Comparison of ENCODE assay signal across 12 mouse cellular contexts in genomic region chr7:127217901-127218642, GRCm38 (mm10). TPM values are rescaled to one million over a fixed set of nuclear protein-coding genes. Genes with fewer than 3 reads are reported as not detected.
DNase-seq lines count a peak whose midpoint lies in the region; ATAC-seq and TF ChIP-seq lines count a peak whose summit lies in the region.
"Had no signal": no experiment of that assay in that cellular context is flagged by ENCODE, and none has a peak within 500 bp of the region (broad histone marks: within the 10 kb centered on the region; RNA-seq: fewer than 3 reads in every experiment).

No protein-coding gene starts in this region.

- no peaks in the 10 kb centered on the region for H3K27me3 ChIP-seq in heart, embryonic 11.5 days (ENCODE audit: control insufficient read depth, insufficient read depth, low read length)
- H3K27me3 ChIP-seq in E14TG2a.4 (ENCODE audit: insufficient read depth, low read length), result no peaks in the 10 kb centered on the region
- no peaks in the 10 kb centered on the region for H3K27me3 ChIP-seq in liver, embryonic 12.5 days (replicated peaks)
- H3K27me3 ChIP-seq: stomach, embryonic 15.5 days had no signal

- peak overlapping the region; percentile 40 for H3K4me2 ChIP-seq in heart, embryonic 11.5 days
- peak overlapping the region; percentile 51 for H3K4me2 ChIP-seq in liver, embryonic 12.5 days
- H3K4me2 ChIP-seq: lung, embryonic 14.5 days; stomach, embryonic 15.5 days had no signal

- H3K4me3 ChIP-seq in heart, embryonic 11.5 days (ENCODE audit: low read depth, low read length), result no peak overlapping the region
- H3K4me3 ChIP-seq in E14TG2a.4 (replicated peaks; ENCODE audit: low read length), result peak overlapping the region; percentile 79
- peak overlapping the region; percentile 23 for H3K4me3 ChIP-seq in liver, embryonic 12.5 days
- H3K4me3 ChIP-seq: stomach, embryonic 15.5 days had no signal

- no peak; the same call in 1 of the 2 replicates for ATAC-seq in heart, embryonic 11.5 days (replicated peaks; ENCODE audit: insufficient number of reproducible peaks, low FRiP score, low TSS enrichment)
- peak; percentile 11; the same call in 1 of the 2 replicates for ATAC-seq in liver, embryonic 12.5 days
- ATAC-seq: forebrain, postnatal 0 days; hindbrain, postnatal 0 days had no signal

- H3K9ac ChIP-seq in heart, embryonic 11.5 days (ENCODE audit: low read depth, low read length), result peak overlapping the region; percentile 54
- peak overlapping the region; percentile 49 for H3K9ac ChIP-seq in liver, embryonic 12.5 days
- H3K9ac ChIP-seq: forebrain, postnatal 0 days; lung, embryonic 14.5 days; stomach, embryonic 15.5 days had no signal

- 51% methylated on average over 10 of the region's 10 CpGs for WGBS in heart, embryonic 11.5 days (ENCODE audit: insufficient replicate concordance)
- 37% methylated on average over 10 of the region's 10 CpGs for WGBS in liver, embryonic 12.5 days (ENCODE audit: insufficient replicate concordance)

- H3K36me3 ChIP-seq in heart, embryonic 11.5 days (ENCODE audit: control insufficient read depth, insufficient read depth, low read length), result no peaks in the 10 kb centered on the region
- peaks cover 47% of the 10 kb centered on the region for H3K36me3 ChIP-seq in E14TG2a.4 (ENCODE audit: insufficient read depth, low read length)
- H3K36me3 ChIP-seq in liver, embryonic 12.5 days, result no peaks in the 10 kb centered on the region
- H3K36me3 ChIP-seq: stomach, embryonic 15.5 days had no signal

- DNase-seq in heart, postnatal 14 days, result no peak
- DNase-seq in spleen, postnatal 10 days (ENCODE audit: low spot score in 2 of 2), result peak; percentile 58 to 65
- DNase-seq in testis, postnatal 10 days (ENCODE audit: low spot score), result no peak
- DNase-seq in urinary bladder, adult 2 months (ENCODE audit: low spot score), result no peak
- no peak for DNase-seq in cerebellum, postnatal 36 days
- DNase-seq: forebrain, postnatal 0 days; lung, embryonic 14.5 days had no signal

- H3K9me3 ChIP-seq in heart, embryonic 11.5 days (replicated peaks; ENCODE audit: control insufficient read depth, low read length), result no peaks in the 10 kb centered on the region
- H3K9me3 ChIP-seq in E14TG2a.4 (ENCODE audit: low read length), result 0 out of 2 replicates have a peak, but pooled peaks cover 5% of the 10 kb centered on the region
- H3K9me3 ChIP-seq in liver, embryonic 12.5 days (replicated peaks), result no peaks in the 10 kb centered on the region
- H3K9me3 ChIP-seq: stomach, embryonic 15.5 days had no signal

- H3K4me1 ChIP-seq in heart, embryonic 11.5 days (ENCODE audit: control insufficient read depth, insufficient read depth, low read length), result peaks cover 18% of the 10 kb centered on the region
- peaks cover 95% of the 10 kb centered on the region for H3K4me1 ChIP-seq in E14TG2a.4 (replicated peaks; ENCODE audit: low read depth, low read length)
- peaks cover 63% of the 10 kb centered on the region for H3K4me1 ChIP-seq in liver, embryonic 12.5 days

- peak overlapping the region; percentile 71 for H3K27ac ChIP-seq in heart, embryonic 11.5 days (ENCODE audit: low read depth, low read length)
- H3K27ac ChIP-seq in liver, embryonic 12.5 days, result peak overlapping the region; percentile 90
- H3K27ac ChIP-seq: hindbrain, postnatal 0 days; stomach, embryonic 15.5 days had no signal

- TF ChIP-seq CTCF in E14TG2a.4 (conservative IDR thresholded peaks at IDR 0.05; ENCODE audit: low read length), result no peak

- intact Hi-C loops in heart, postnatal 14 days (cut with DNase I), result no loop called here

RNA-seq across cellular contexts. Expression of gene Mylpf, which starts 9.4 kb away (rescaled TPM):
- 27.8 and 37.5 TPM in 2 replicates for polyA plus RNA-seq in heart, embryonic 11.5 days (2014; fragmentation: Nextera tagmentation; extraction: Ambion mirVana)
- 1 to 10 TPM; 1.1 to 4.2 TPM for total RNA-seq in heart, postnatal 14 days (2021)
- 37.6 and 41.4 TPM in 2 replicates for polyA plus RNA-seq in liver, embryonic 12.5 days (2016; fragmentation: Nextera tagmentation; extraction: Ambion mirVana)
- polyA plus RNA-seq in urinary bladder, adult 2 months (2012; rRNA removed), result 1.2 and 2.1 TPM in 2 replicates
- total RNA-seq: hindbrain, postnatal 0 days had no signal

RNA-seq across cellular contexts. Expression of gene Tbc1d10b, which starts 9.8 kb away (rescaled TPM):
- 17.5 and 23.7 TPM in 2 replicates for polyA plus RNA-seq in heart, embryonic 11.5 days (2014; fragmentation: Nextera tagmentation; extraction: Ambion mirVana)
- total RNA-seq in heart, postnatal 14 days (2021), result 10 to 100 TPM; 29.2 to 30.5 TPM
- 26.7 and 30.9 TPM in 2 replicates for polyA plus RNA-seq in liver, embryonic 12.5 days (2016; fragmentation: Nextera tagmentation; extraction: Ambion mirVana)
- 23.0 and 30.1 TPM in 2 replicates for polyA plus RNA-seq in urinary bladder, adult 2 months (2012; rRNA removed)

RNA-seq across cellular contexts. Expression of gene Zfp553, which starts 14.8 kb away (rescaled TPM):
- polyA plus RNA-seq in heart, embryonic 11.5 days (2014; fragmentation: Nextera tagmentation; extraction: Ambion mirVana), result 12.3 and 14.6 TPM in 2 replicates
- 1 to 10 TPM; 6.9 to 7.0 TPM for total RNA-seq in heart, postnatal 14 days (2021)
- polyA plus RNA-seq in liver, embryonic 12.5 days (2016; fragmentation: Nextera tagmentation; extraction: Ambion mirVana), result 13.7 and 14.2 TPM in 2 replicates
- 10.0 and 10.5 TPM in 2 replicates for polyA plus RNA-seq in urinary bladder, adult 2 months (2012; rRNA removed)

RNA-seq across cellular contexts. Expression of gene Sept1, which starts 14.9 kb away (rescaled TPM):
- polyA plus RNA-seq in heart, embryonic 11.5 days (2014; fragmentation: Nextera tagmentation; extraction: Ambion mirVana), result 19.8 and 23.1 TPM in 2 replicates
- total RNA-seq in heart, postnatal 14 days (2021), result 10 to 100 TPM in 1 of 2 experiments, 1 to 10 TPM in 1; 7.5 to 18.8 TPM
- polyA plus RNA-seq in liver, embryonic 12.5 days (2016; fragmentation: Nextera tagmentation; extraction: Ambion mirVana), result 10.6 and 13.6 TPM in 2 replicates
- 19.4 and 22.0 TPM in 2 replicates for polyA plus RNA-seq in urinary bladder, adult 2 months (2012; rRNA removed)

RNA-seq across cellular contexts. Expression of gene Cd2bp2, which starts 22.2 kb away (rescaled TPM):
- polyA plus RNA-seq in heart, embryonic 11.5 days (2014; fragmentation: Nextera tagmentation; extraction: Ambion mirVana), result 41.7 and 41.8 TPM in 2 replicates
- total RNA-seq in heart, postnatal 14 days (2021), result 10 to 100 TPM; 38.0 to 43.7 TPM
- polyA plus RNA-seq in liver, embryonic 12.5 days (2016; fragmentation: Nextera tagmentation; extraction: Ambion mirVana), result 35.0 and 36.0 TPM in 2 replicates
- polyA plus RNA-seq in urinary bladder, adult 2 months (2012; rRNA removed), result 66.2 and 68.8 TPM in 2 replicates

Comparison
In these comparisons a context has a peak if more than half of its experiments do, and no peak if none do; other contexts are left out.
1. DNase-seq: peak in spleen, postnatal 10 days (2 of 2); none in heart, postnatal 14 days (0 of 2), testis, postnatal 10 days (single experiment), urinary bladder, adult 2 months (single experiment) and cerebellum, postnatal 36 days (0 of 2).